Mouse (Mus musculus) E14TG2a.4 (cell line): ENCODE measurements around the gene Lingo4.

Source experiments
- CTCF ChIP-seq: conservative IDR thresholded peaks from 2 replicates; pipeline ENCODE4 v1.5.1; 2014; ENCODE audit warnings: low read length
- NANOG ChIP-seq: IDR thresholded peaks from 2 replicates; pipeline ENCODE4 v1.6.1; 2014; ENCODE audit warnings: borderline replicate concordance, low read length, mixed read lengths
- POU5F1 ChIP-seq: IDR thresholded peaks from 2 replicates; pipeline ENCODE4 v1.6.1; 2014; ENCODE audit warnings: low read length, borderline replicate concordance

- TF ChIP-seq NANOG (no peak), CTCF (no peak), POU5F1 (no peak)
These were observed 36.0 kb downstream of the Lingo4 start for GRCm38 (mm10) chr3:94434305-94434704.
